Mouse (Mus musculus) stomach, embryonic 15.5 days (tissue): ENCODE measurements around the gene Acox1. TPM values are rescaled to one million over a fixed set of nuclear protein-coding genes. Genes with fewer than 3 reads are reported as not detected.

Experiments
- polyA plus RNA-seq: library from polyadenylated mRNA; unstranded; fragments of >200 nt; fragmentation: Nextera tagmentation; extraction: Ambion mirVana; gene quantifications from 2 replicates; pipeline ENCODE4 v1.2.1, GENCODE M21; 2015

The Acox1 gene
- polyA plus RNA-seq, 1 experiment from 2014 or later, result 33.6 TPM

Other genes with a start within 250 kb of the Acox1 start
- gene Itgb4, start 224.3 kb downstream of the Acox1 start, polyA plus RNA-seq, result 13.4 and 13.5 TPM in 2 replicates
- gene Galk1, start 186.3 kb downstream of the Acox1 start, polyA plus RNA-seq, result 186 and 208 TPM in 2 replicates
- 1,577 and 1,755 TPM in 2 replicates for gene H3f3b, start 171.1 kb downstream of the Acox1 start, polyA plus RNA-seq
- gene Unk, start 168.7 kb downstream of the Acox1 start, polyA plus RNA-seq, result 27.3 and 33.2 TPM in 2 replicates
- 6.5 and 8.0 TPM in 2 replicates for gene Unc13d, start 121.1 kb downstream of the Acox1 start, polyA plus RNA-seq
- gene Wbp2, start 112.0 kb downstream of the Acox1 start, polyA plus RNA-seq, result 70.4 and 77.6 TPM in 2 replicates
- gene Trim47, start 71.8 kb downstream of the Acox1 start, polyA plus RNA-seq, result 27.6 and 30.9 TPM in 2 replicates
- gene Trim65, start 67.9 kb downstream of the Acox1 start, polyA plus RNA-seq, result 5.7 and 6.5 TPM in 2 replicates
- 94.8 and 102 TPM in 2 replicates for gene Mrpl38, start 60.2 kb downstream of the Acox1 start, polyA plus RNA-seq
- gene Fbf1, start 30.9 kb downstream of the Acox1 start, polyA plus RNA-seq, result 26.8 and 31.8 TPM in 2 replicates
- 74.8 and 78.3 TPM in 2 replicates for gene Ten1, start 190 bp downstream of the Acox1 start, polyA plus RNA-seq
- gene Evpl, start 39.0 kb upstream of the Acox1 start, polyA plus RNA-seq, result 9.8 and 17.0 TPM in 2 replicates
- 89.5 and 101 TPM in 2 replicates for gene Srp68, start 75.2 kb upstream of the Acox1 start, polyA plus RNA-seq
- gene Galr2, start 81.9 kb upstream of the Acox1 start, polyA plus RNA-seq, result 0.15 and 0.35 TPM in 2 replicates
- gene Exoc7, start 108.2 kb upstream of the Acox1 start, polyA plus RNA-seq, result 52.3 and 52.9 TPM in 2 replicates
- gene Foxj1, start 136.4 kb upstream of the Acox1 start, polyA plus RNA-seq, result 0.97 and 1.1 TPM in 2 replicates
- 13.5 and 14.5 TPM in 2 replicates for gene Rnf157, start 214.0 kb upstream of the Acox1 start, polyA plus RNA-seq
- 37.7 and 37.9 TPM in 2 replicates for gene Ubald2, start 235.0 kb upstream of the Acox1 start, polyA plus RNA-seq